Mouse (Mus musculus) stomach, embryonic 14.5 days (tissue): ENCODE measurements around the gene Pdp2. TPM values are rescaled to one million over a fixed set of nuclear protein-coding genes. Genes with fewer than 3 reads are reported as not detected.
A peak's percentile ranks its signal among the peaks of the same experiment; 100 is the strongest.
"Not testable (repeated sequence)": the region's sequence is repeated elsewhere in the genome, so short reads cannot be mapped to it uniquely, and the experiment has no call there.

ENCODE experiments used
- ATAC-seq: fragments of 200-750 bp; cut with Nextera tagmentation; 2 replicates; pipeline ENCODE4 v1.8.0; 2017; ENCODE audit warnings: low read depth, moderate TSS enrichment; ENCODE audit not compliant: insufficient number of reproducible peaks, insufficient read depth, low FRiP score
- H3K27ac ChIP-seq: fragments of 300-500 bp; sonication (generic); 2 replicates; pipeline ENCODE4 v1.5.1; 2014; ENCODE audit warnings: mild to moderate bottlenecking, low read length, moderate library complexity, mixed read lengths
- H3K27me3 ChIP-seq: fragments of 300-500 bp; sonication (generic); 2 replicates; pipeline ENCODE4 v1.6.1; 2014; ENCODE audit warnings: low read length, control low read depth, mixed read lengths; ENCODE audit not compliant: control insufficient read depth, insufficient read depth
- H3K36me3 ChIP-seq: fragments of 300-500 bp; sonication (generic); 2 replicates; pipeline ENCODE4 v1.6.1; 2014; ENCODE audit warnings: mild to moderate bottlenecking, control low read depth, low read length, moderate library complexity, mixed read lengths; ENCODE audit not compliant: control insufficient read depth, insufficient read depth
- H3K4me1 ChIP-seq: fragments of 300-500 bp; sonication (generic); 2 replicates; pipeline ENCODE4 v1.6.1; 2014; ENCODE audit warnings: low read length, control low read depth, mixed read lengths; ENCODE audit not compliant: control insufficient read depth, insufficient read depth
- H3K4me2 ChIP-seq: fragments of 300-500 bp; sonication (generic); replicated peaks from 2 replicates; pipeline ENCODE4 v1.6.1; 2014; ENCODE audit warnings: low read depth, low read length, control low read depth
- H3K4me3 ChIP-seq: fragments of 300-500 bp; sonication (generic); 2 replicates; pipeline ENCODE4 v1.5.1; 2014; ENCODE audit warnings: low read depth, low read length, control low read depth
- H3K9ac ChIP-seq: fragments of 300-500 bp; sonication (generic); replicated peaks from 2 replicates; pipeline ENCODE4 v1.6.1; 2014; ENCODE audit warnings: low read depth, mild to moderate bottlenecking, control low read depth, low read length, moderate library complexity, mixed read lengths
- H3K9me3 ChIP-seq: fragments of 300-500 bp; sonication (generic); 2 replicates; pipeline ENCODE4 v1.6.1; 2016; ENCODE audit warnings: low read depth, low read length, control low read depth; ENCODE audit not compliant: control insufficient read depth
- WGBS: fragments of 180-500 bp; shearing (Covaris S2); extraction: QIAGEN DNeasy Blood & Tissue Kit; methylation state at CpG from one replicate; pipeline ENCODE4 v1.1.7; 2014; 5-methylcytosine and 5-hydroxymethylcytosine counted together
- polyA plus RNA-seq: library from polyadenylated mRNA; unstranded; fragments of >200 nt; fragmentation: Nextera tagmentation; extraction: Ambion mirVana; gene quantifications from 2 replicates; pipeline ENCODE4 v1.2.1, GENCODE M21; 2014

Gene Pdp2
- polyA plus RNA-seq, 1 experiment from 2014 or later = 13.7 TPM

DNA sequence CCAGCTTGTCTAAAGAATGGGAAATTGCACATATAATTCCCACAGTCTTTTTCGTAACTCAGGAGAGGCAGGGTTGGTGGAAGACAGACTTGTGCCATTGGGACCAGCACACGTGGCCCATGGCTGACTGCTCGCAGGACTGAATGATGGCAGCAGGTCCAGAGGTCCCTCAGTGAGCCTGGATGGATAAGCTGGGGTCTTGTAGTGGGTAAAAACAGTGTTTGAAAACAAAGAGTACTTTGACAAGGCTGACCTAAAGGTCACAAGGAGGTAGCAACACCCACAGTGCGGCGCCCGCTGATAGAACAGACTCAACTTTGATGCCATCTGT, 51.0 kb downstream of the Pdp2 start:
- peaks cover 13% of the 10 kb centered on the region for H3K4me1 ChIP-seq
- H3K4me2 ChIP-seq = peak overlapping the region; percentile 90
- H3K27ac ChIP-seq = no peak overlapping the region; the same call in 1 of the 2 replicates
- peak overlapping the region; percentile 70 for H3K4me3 ChIP-seq
- 77% methylated on average over 6 of the region's 6 CpGs for WGBS
- H3K36me3 ChIP-seq = peaks cover 13% of the 10 kb centered on the region
- no peak for ATAC-seq
- H3K27me3 ChIP-seq = no peaks in the 10 kb centered on the region
- no peaks in the 10 kb centered on the region for H3K9me3 ChIP-seq
- peak overlapping the region; percentile 74; the same call in 1 of the 2 replicates for H3K9ac ChIP-seq

DNA sequence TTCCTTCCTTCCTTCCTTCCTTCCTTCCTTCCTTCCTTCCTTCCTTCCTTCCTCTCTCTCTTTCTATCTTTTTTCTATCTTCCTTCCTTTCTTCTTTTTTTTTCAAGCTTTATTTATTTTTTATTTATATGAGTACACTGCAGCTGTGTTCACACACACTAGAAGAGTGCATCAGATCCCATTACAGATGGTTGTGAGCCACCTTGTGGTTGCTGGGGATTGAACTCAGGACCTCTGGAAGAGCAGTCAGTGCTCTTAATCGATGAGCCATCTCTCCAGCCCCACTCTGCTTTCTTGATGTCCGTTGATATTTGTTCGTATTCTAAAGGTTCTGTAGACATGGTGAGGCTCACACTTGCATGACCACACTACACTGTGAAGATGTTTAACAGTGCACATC, 52.9 kb downstream of the Pdp2 start:
- peaks cover 13% of the 10 kb centered on the region for H3K4me1 ChIP-seq
- H3K4me3 ChIP-seq, H3K9me3 ChIP-seq, ATAC-seq, H3K36me3 ChIP-seq, H3K27me3 ChIP-seq, H3K9ac ChIP-seq, H3K4me2 ChIP-seq, H3K27ac ChIP-seq: not testable (repeated sequence)
- WGBS = 68% methylated on average over 3 of the region's 3 CpGs

Other genes starting within 250 kb of the Pdp2 start
- 6.4 and 7.2 TPM in 2 replicates for gene Cmtm4, start 195.6 kb upstream of the Pdp2 start, polyA plus RNA-seq
- gene Dync1li2, start 148.4 kb upstream of the Pdp2 start, polyA plus RNA-seq = 58.4 and 69.2 TPM in 2 replicates
- gene Terb1, start 81.5 kb upstream of the Pdp2 start, polyA plus RNA-seq = 0.26 and 0.43 TPM in 2 replicates
- gene Nae1, start 56.8 kb upstream of the Pdp2 start, polyA plus RNA-seq = 111 and 115 TPM in 2 replicates
- 0.55 and 1.6 TPM in 2 replicates for gene Car7, start 56.8 kb upstream of the Pdp2 start, polyA plus RNA-seq
- gene Cdh16, start 32.9 kb downstream of the Pdp2 start, polyA plus RNA-seq = 4.9 and 6.0 TPM in 2 replicates
- gene Rrad, start 39.9 kb downstream of the Pdp2 start, polyA plus RNA-seq = 7.9 and 8.2 TPM in 2 replicates
- 89.7 and 94.1 TPM in 2 replicates for gene Ciao2b, start 50.5 kb downstream of the Pdp2 start, polyA plus RNA-seq
- not detected in 2 replicates for gene Ces2a, start 142.6 kb downstream of the Pdp2 start, polyA plus RNA-seq
- 0.38 and 0.46 TPM in 2 replicates for gene Ces2b, start 240.1 kb downstream of the Pdp2 start, polyA plus RNA-seq